Mouse (Mus musculus): ENCODE data around the gene Chst3.
"Not testable (repeated sequence)": the region's sequence is repeated elsewhere in the genome, so short reads cannot be mapped to it uniquely, and the experiment has no call there.

Gene Chst3

DNA sequence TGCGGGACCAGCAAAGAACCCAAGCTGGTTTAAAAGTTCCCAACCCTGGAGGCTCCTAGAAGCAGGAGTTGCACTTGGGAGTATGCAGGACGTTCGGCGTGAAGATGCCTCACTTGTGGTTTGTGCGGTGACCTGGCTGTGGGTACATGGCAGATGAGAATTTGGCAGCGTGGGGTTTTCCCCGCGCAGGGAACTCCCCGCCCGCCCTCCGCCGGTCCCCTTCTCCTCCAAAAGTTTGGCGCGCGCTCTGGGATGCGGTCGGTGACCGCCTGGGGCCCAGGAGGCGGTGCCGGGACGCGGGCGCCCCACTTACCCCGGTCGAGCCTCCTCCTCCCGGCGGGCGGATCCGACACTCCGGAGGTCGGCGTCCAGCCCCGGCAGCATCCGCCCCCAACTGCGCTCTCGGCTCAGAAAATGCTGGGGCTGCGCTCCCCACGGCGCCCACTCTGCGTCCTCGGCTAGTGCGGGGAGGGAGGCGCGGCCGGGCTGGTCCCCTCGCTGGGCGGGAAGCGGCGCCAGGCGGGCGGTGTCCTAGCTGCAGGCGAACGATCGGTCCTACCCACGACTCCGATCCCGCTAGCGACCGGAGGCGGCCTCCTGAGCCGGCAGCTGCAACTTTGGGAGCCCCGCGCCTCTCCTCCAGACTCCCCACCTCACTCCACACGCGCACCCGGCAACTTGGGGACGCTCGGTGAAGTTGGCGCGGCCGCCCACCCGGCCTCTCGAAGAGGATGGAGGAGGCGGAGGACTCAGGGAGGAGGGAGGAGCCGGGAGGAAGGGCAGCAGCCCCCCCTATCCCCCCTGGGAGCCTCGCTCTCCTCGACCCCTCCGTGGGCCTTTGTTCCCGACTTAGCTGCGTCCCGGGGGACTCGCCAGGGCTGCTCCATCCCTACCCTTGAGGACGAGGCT is at the start of gene Chst3:
TSS of gene Chst3 (minus strand) at position 670 of the 909 bp plus-strand sequence.
- peak in 1 of 2 experiments; percentile 32 for DNase-seq (ENCODE audit: low spot score in 2 of 2)

DNA sequence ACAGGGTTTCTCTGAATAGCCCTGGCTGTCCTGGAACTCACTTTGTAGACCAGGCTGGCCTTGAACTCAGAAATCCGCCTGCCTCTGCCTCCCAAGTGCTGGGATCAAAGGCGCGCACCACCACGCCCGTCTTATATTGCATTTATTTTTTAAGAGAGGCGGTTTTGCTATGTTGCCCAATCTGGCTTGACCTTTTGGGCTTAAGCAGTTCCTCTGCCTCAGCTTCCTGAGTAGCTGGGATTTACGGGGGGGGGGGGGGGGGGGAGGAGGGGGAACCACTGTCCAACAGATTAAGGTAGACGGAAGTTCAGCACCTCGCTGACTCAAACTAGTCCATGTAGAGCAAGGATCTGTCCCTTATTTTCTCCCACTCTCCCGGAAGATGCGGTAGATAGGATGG is 49.7 kb upstream of the Chst3 start:
- DNase-seq (ENCODE audit: low spot score in 2 of 2) = no peak

DNA sequence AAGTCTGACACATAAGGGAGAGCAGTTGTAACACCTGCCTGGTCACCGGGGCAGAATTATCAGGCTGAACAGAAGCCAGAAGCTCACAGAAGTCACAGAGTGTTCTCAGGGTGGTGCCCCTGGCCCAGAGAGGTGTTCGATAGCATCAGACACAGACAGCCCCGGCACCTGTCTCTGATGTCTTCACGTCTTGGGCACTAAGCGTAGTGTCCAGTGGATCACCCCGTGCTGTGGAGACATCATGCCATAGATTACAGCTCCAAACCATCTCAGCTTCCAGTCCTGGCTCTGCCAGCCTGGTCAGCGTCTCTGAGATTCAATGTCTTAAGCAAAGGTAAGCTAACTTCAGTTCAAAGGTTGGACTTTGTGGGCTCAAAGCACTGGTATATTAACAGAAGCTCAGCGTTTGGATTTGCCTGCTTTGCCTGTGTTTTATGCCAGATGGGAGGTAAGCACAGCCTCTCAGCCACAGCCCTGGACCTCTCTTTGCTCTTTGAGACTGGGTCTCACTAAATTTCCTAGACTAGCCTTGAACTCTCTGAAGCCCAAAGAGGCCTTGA is 47.9 kb upstream of the Chst3 start:
- DNase-seq (ENCODE audit: low spot score in 2 of 2) = no peak

DNA sequence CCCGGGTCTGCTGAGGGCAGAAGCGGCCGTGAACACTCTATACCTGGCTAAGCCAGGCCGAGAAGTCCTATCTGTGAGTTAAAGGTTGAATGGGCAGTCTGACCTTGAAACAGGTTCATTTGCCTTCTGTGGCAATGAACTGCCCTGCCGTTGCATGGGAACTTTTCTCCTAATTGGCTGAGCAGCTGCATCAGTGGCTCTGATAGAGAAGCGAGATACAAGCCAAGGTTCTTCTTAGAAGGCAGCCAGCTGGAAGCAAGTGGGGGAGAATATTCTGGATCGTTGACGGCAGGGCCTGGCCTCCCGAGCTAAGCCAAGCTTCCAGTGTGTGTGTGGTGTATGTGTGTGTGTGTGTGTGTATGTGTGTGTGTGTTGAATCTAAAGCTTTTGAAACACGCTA is 46.2 kb upstream of the Chst3 start:
- no peak for DNase-seq (ENCODE audit: low spot score in 2 of 2)

DNA sequence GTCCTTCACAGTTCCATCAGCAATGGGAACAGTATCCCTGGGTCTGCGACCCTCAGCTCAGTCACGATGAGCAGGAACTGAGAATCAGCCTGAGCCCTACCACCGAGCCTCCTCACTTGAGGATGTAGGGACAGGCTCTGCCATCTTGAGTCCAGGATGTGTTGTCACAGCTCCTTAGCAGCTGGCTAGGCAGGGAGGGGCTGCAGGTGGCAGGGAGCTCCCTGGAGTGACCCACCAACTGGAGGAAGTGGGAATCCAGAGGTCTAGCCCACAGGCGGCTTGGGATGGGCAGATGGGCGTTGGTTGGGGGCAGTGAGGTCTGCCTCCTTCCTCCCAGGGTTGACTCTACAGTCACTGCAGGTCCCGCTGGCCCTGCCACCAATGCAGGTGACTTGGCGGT is 44.3 kb upstream of the Chst3 start:
- DNase-seq (ENCODE audit: low spot score in 2 of 2) = no peak

DNA sequence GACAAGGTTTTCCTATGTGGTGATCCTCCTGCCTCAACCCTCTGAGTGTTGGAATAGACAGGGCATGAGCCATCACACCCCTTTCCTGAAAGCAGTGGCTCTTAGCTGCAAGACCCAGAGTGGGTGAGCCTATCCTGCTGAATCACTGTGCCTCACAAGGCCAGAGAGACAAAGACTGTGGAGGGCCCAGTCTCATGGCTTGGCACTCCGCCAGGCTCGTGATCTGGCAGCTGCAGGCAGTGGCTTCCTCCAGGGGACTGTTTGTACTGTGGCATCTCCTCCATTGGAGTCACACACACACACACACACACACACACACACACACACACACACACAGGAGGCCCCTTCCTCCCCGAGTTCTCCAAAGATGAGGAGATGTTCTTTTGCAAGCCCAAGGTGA is 43.3 kb upstream of the Chst3 start:
- peak; percentile 39 to 72 for DNase-seq (ENCODE audit: low spot score in 2 of 2)

DNA sequence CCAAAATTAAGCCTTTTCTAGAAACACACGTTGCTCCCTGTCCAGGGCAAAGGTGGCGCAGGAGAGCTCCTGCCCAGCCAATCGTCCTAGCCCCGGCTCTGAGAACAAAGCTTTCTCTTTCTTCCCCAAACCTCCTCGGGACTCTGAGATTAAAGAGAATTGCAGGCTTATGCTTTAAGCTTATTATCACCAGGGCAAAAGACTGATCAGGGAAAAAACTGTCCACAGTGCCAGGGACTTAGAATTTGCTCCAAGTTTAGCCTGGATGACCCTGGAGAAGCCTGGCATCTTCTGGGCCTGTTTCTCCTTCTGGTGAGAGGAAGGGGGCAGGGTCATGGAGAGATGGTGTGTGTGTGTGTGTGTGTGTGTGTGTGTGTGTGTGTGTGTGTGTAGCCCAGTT is 42.5 kb upstream of the Chst3 start:
- no peak for DNase-seq (ENCODE audit: low spot score in 2 of 2)

DNA sequence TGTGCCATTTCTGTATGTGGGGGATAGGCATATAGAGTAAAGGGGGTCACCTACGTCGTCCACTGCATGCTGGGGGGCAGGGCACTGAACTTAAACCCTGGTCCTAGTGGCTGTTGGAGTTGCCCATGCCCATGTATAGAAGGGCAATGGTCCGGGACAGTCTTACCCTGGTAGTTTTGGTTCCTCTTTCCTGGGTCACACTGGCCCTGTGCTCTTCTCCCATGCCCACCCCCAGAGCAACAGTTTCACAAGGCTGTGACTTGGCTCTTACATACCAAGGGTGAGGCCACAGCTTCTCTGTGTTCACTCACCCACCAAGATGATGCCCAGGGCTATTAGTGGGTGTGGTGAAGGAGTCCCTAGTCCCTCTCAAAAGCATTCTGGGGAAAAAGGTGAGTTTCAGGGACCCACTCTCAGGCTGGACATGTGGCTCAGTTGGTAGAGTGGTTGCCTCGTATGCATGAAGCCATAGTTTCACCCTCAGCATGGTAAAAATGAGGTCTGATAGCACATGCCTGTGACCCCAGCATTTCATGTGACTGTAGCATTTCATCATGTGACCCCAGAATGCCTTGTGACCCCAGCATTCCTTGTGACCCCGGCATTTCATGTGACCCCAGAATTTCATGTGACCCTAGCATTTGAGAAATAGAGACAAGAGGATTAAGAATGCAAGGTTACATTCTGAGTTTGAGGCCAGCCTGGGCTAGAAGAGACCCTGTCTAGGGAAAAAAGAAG is 41.7 kb upstream of the Chst3 start:
- no peak for DNase-seq (ENCODE audit: low spot score in 2 of 2)

DNA sequence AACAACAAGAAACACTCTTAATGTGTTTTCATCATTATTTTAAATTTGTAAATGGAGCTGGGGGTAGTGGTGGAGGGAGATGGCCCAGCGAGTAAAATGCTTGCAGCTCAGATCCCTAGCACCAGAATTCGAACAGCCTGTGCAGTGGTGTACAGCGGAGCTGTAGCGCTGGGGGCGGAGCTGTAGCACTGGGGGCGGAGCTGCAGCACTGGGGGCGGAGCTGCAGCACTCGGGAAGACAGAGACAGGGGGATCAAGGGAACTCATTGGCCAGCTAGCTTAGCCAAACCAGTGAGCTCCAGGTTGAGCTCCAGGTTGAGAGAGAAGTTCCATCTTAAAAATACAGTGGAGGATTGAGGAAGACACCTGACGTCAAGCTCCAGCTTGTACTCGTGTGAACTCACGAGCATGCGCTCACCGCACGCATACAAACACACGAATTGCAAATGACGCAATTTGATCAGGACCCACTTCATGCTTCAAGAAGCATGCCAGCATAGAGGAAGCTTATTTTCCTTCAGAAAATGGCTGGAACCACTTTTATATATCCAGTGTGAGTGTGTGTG is 38.3 kb upstream of the Chst3 start:
- no peak for DNase-seq (ENCODE audit: low spot score in 2 of 2)

DNA sequence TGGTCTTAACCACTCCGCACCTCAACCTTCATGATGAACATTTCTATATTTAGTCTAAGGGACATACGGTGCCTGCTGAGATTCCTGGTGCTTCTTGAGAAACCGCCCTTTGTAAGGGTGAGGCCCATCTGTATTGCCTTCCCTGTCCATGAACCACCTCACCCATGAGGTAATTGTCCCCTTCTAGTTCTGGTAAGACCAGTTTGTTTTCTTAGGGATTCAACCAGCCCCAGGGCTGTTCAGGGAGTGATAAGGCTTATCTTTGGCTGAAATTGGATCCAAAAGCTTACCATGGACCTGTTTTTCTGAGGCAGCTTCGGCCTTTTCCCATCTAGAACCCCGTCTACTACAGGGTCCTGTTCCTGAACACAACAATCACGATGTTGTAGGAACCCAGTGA is 37.0 kb upstream of the Chst3 start:
- no peak for DNase-seq (ENCODE audit: low spot score in 2 of 2)

DNA sequence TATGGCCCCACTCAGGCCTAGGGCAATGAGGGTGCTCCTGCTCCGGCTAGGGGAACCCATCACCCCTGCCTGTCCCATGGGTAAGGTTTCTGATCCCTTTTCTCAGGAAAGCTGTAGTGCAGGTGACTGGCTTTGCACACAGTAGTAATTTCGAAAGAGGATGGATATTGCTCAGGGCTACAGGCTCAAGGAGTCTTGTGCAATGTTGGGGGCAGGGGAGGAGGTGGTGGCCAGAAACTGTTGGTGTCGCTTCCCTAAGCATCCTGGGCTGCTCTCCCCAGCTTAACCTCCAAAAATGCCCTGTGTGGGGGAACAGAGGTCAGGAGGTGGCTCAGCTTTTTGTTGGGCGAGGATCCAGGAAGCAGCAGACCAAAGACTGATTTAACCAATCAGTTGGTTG is 33.5 kb upstream of the Chst3 start:
- DNase-seq (ENCODE audit: low spot score in 2 of 2) = no peak

DNA sequence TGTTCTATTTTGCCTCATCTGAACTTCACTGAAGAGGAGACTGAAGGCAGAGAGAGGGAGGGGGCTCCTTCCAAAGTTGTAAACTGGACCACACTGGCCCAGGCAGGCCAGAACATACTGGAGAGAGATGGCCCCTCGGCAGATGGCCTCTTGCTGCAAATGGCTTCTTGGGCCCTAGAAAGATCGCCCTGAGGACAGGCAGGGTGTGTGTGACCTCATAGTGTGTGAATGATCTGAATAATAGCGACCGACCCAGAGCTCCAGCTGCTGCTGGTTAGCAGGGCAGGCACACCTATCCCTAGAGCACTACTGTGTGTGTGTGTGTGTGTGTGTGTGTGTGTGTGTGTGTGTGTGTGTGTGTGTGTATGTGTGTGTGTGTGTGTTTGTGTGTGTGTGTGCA is 33.1 kb upstream of the Chst3 start:
- DNase-seq (ENCODE audit: low spot score in 2 of 2) = no peak

DNA sequence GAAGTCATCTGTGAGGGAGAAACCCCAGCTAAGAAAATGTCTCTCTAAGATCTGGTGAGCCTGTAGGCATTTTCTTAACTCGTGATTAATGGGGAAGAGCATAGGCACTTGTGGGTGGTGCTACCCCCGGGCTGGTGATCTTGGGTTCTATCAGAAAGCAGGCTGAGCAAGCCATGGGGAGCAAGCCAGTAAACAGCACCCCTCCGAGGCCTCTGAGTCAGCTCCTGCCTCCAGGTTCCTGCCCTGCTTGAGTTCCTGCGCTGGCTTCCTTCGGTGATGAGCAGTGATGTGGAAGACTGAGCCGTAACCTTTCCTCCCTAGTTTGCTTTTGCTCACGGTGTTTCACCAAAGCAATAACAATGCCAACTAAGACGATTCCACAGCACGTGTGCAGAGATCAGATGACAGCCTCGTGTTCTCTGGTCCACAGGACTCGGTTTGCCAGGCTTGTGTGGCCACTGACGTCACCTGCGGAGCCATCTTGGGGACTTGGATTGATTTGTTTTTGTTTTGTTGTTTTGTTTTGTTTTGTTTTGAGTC is 31.4 kb upstream of the Chst3 start:
- no peak for DNase-seq (ENCODE audit: low spot score in 2 of 2)

DNA sequence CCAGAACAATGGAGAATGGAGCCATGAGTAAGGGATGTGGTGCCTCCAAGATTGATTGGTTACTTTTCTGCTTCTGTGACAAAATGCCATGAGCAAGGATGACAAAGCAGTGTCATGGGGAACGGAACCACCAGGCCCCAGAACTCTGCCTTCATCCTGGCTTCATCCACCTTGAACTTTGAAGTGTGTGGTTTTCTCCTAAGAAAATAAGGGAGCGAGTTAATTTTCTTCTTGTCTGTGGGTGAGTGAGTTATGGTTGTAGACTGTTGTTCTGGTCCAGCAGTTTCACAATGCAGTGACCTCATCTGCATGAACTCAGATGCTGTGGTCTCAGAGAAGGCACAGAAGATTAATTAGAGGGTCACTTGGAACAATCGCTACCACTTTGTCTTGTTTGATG is 29.3 kb upstream of the Chst3 start:
- DNase-seq (ENCODE audit: low spot score in 2 of 2) = not testable (repeated sequence)

DNA sequence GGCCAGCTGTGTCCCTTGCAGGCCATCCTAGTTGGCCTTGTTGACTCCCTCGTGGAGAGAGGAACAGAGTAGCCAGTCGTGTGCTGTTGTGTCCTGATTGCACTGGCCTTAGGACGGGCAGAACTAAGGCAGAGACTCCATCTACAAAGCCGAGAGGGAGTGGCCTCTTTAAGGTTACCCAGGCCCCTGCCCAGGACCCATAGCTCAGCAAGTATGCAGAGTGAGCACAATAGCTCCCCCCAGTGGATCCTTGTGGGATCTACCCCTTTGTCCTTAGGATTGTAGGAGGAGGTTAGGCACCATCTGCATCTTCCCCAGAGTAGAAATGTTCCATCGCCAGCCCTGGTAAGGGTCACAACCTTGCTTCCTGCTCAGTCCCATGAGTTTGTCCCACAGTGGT is 27.5 kb upstream of the Chst3 start:
- no peak for DNase-seq (ENCODE audit: low spot score in 2 of 2)

DNA sequence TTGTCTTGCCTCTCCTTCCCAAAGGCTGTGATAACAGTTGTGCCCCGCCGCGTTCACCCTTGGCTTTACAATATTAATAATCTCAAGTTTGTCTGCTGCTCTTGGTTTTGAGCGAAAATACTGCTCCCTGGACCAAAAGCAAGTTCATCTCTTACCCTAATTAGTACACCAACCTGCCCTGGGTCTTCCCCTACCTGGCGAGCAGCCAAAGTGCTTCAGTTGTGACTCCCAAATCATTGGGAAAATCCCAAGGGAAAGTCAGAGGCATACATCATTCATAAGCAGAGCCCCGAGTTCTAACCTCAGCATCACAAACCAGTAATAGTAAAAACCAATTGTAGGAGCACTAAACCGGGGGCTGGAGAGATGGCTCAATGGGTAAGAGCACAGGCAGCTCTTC is 26.6 kb upstream of the Chst3 start:
- no peak for DNase-seq (ENCODE audit: low spot score in 2 of 2)

DNA sequence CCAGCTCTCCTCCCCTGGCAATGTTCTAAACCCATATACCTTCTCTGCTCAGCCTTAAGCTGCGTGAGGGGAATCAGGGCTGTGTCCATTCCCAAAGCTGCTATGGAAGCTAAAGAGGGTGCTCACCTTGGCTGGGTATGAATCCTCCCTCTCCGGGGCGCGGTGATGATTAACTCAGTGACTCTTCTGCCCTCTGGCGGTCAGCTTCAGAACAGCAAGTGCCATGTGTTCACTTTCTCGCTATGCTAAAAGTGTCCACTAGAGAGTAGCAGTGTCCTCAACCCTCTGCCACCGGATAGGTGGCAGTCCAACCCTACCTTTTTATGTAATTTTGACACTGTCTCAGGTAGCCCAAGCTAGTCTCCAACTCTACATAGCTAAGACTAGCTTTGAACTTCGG is 26.0 kb upstream of the Chst3 start:
- peak; percentile 79 to 87 for DNase-seq (ENCODE audit: low spot score in 2 of 2)

DNA sequence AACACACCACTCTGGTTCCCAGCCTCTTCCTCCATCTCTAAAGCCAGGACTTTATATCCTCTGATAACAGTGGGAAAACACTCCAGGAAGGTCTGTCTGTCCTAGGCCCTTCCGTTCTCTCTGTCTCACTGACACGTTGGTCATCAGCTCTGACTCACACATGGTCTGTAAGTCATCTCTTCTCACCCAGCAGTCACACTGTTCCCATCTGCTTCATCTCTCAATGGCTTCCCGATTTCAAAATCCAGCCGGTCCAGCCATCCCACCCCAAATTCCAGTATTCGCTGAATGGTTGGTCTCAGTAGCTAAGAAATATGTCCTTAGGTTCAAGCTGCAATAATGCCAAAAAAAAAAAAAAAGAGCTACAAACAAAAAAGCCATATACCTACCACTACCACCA is 24.9 kb upstream of the Chst3 start:
- no peak for DNase-seq (ENCODE audit: low spot score in 2 of 2)

DNA sequence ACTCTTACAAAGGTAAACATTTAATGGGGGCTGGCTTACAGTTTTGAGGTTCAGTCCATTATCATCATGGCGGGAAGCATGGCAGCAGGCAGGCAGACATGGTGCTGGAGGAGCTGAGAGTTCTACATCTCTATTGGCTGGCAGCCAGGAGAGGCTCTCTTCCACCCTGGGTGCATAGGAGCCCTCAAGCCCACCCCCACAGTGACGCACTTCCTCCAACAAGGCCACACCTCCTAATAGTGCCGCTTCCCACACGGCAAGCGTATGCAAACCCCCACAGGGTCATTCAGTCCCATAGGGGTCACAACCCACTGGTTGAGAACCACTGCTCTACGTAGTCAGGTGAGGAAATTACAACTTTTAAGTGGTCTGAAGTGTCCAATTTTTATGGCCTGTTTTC is 21.4 kb upstream of the Chst3 start:
- no peak for DNase-seq (ENCODE audit: low spot score in 2 of 2)

DNA sequence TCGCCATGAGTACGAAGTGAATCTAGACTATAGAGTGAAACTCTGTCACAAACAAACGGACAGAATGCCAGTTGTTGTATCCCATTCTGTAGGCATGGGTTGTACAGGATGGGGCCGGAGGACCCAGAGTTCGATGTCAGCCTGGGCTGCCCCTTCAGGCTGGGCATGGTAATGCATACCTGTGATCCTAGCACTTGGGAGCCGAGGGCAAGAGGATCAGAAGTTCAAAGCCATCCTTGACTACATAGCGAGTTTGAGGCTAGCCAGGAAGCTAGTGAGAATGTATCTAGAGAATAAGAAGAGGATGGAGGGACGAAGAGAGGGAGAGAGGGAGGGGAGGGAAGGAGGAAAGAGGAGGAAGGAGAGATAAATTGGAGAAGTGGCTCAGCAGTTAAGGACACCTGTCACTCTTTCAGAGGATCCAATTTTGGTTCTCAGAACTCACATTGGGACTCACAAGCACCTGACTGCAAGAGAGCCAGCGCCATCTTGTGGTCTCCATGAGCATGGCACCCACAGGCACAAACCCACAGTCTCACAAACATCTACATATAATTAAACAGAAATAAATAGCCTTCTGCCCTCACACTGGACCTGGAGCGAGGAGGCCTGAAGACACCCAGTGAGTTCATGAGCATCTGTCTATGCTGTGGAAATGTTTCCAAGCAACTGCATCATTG is 18.6 kb upstream of the Chst3 start:
- DNase-seq (ENCODE audit: low spot score in 2 of 2) = peak in 1 of 2 experiments; percentile 30

DNA sequence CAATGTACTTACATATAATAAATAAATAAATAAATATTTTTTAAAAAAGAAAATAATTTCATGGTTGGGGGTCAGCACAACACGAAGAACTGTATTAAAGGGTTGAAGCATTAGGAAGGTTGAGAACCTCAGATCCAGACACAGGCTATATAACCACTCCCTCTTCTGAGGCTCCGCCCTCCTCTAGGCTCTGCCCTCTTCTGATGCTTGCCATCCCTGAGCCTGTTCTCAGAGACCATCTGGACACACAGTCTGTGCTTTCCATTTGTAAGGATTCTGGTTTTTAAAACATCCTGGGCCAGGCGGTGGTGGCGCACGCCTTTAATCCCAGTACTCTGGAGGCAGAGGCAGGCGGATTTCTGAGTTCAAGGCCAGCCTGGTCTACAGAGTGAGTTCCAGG is 16.8 kb upstream of the Chst3 start:
- not testable (repeated sequence) for DNase-seq (ENCODE audit: low spot score in 2 of 2)

DNA sequence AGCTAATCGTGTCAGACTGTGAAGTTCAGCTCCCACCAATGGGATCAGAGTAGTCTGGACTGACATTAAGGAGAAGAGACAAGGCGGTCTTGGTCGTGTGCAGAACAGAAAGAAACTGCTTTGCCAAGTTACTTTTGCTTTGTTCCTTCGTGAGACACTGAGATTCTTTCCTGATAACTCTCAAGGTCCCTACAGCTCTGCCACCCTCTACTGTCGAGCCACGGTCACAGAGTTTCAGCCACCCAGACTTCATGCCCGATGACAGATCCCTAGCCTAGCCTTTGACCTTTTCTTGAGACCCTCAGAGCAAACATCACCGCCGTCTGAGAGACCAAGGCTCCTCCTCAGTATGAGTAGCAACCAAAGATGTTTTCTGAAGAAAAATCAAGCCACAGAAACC is 14.9 kb upstream of the Chst3 start:
- no peak for DNase-seq (ENCODE audit: low spot score in 2 of 2)

Measured in urinary bladder, adult 18-20 months (tissue).